Mouse (Mus musculus) CH12.LX (cell line): ENCODE measurements around the gene Vps35l. TPM values are rescaled to one million over a fixed set of nuclear protein-coding genes. Genes with fewer than 3 reads are reported as not detected.

Experiments used
- DNase-seq: peaks from one replicate; pipeline ENCODE4 v3.0.0-alpha.2; 2013; ENCODE audit errors: extremely low read depth
- H3K27ac ChIP-seq: 2 replicates; pipeline ENCODE4 v1.5.1; 2012; ENCODE audit warnings: low read depth, mild to moderate bottlenecking, control low read depth, moderate library complexity; ENCODE audit not compliant: insufficient read depth
- H3K27me3 ChIP-seq: replicated peaks from 2 replicates; pipeline ENCODE3; 2012; ENCODE audit warnings: inconsistent platforms
- H3K36me3 ChIP-seq, 2 experiments: replicated peaks in 1 of 2; 2 replicates each; pipeline versions ENCODE3 to v1.6.1; 2012; ENCODE audit warnings: inconsistent platforms in 1 of 2, low read length in 1 of 2, mild to moderate bottlenecking in 1 of 2, mixed read lengths in 1 of 2, moderate library complexity in 1 of 2; ENCODE audit not compliant: control insufficient read depth in 1 of 2, insufficient read depth in 1 of 2
- H3K4me1 ChIP-seq, 2 experiments: 2 replicates each; pipeline ENCODE4 v1.6.1; 2012; ENCODE audit warnings: inconsistent platforms in 1 of 2, moderate library complexity in 1 of 2; ENCODE audit not compliant: insufficient read depth in 2 of 2, control insufficient read depth in 1 of 2
- H3K4me2 ChIP-seq: 2 replicates; pipeline ENCODE4 v1.6.1; 2012; ENCODE audit warnings: low read depth, mild to moderate bottlenecking, control low read depth; ENCODE audit not compliant: poor library complexity, insufficient read depth, severe bottlenecking
- H3K4me3 ChIP-seq, 3 experiments: fragments of 150-350 bp in 1 of 3; sonication (generic) in 1 of 3; replicated peaks in 1 of 3; 2 replicates each; pipeline versions ENCODE3 to v1.5.1; 2011 to 2012; ENCODE audit warnings: low read depth in 2 of 3, low read length in 2 of 3, mild to moderate bottlenecking in 2 of 3, moderate library complexity in 2 of 3, control low read depth in 1 of 3, improper control_type of control experiment in 1 of 3, inconsistent platforms in 1 of 3, mixed read lengths in 1 of 3; ENCODE audit not compliant: poor library complexity in 1 of 3
- H3K79me2 ChIP-seq: replicated peaks from 2 replicates; pipeline ENCODE4 v1.6.1; 2012; ENCODE audit warnings: mild to moderate bottlenecking, moderate library complexity; ENCODE audit not compliant: control insufficient read depth, poor library complexity, insufficient read depth, severe bottlenecking; ENCODE audit errors: extremely low read depth
- H3K9ac ChIP-seq: 2 replicates; pipeline ENCODE4 v1.6.1; 2012; ENCODE audit warnings: low read depth, mild to moderate bottlenecking, control low read depth, moderate library complexity; ENCODE audit not compliant: insufficient read depth
- H3K9me3 ChIP-seq: replicated peaks from 2 replicates; pipeline ENCODE3; 2012; ENCODE audit warnings: low read length, inconsistent platforms, mixed read lengths
- BHLHE40 ChIP-seq: IDR thresholded peaks from 2 replicates; pipeline ENCODE4 v1.6.1; 2011; ENCODE audit warnings: mild to moderate bottlenecking, low read depth, low read length, improper control_type of control experiment
- EP300 ChIP-seq: IDR thresholded peaks from 2 replicates; pipeline ENCODE4 v1.6.1; 2011; ENCODE audit warnings: low read length, improper control_type of control experiment
- HCFC1 ChIP-seq: IDR thresholded peaks from 2 replicates; pipeline ENCODE4 v1.6.1; 2012; ENCODE audit warnings: low read depth, mild to moderate bottlenecking, inconsistent platforms, low read length, improper control_type of control experiment
- JUN ChIP-seq: IDR thresholded peaks from 2 replicates; pipeline ENCODE4 v1.6.1; 2011; ENCODE audit warnings: low read depth, mild to moderate bottlenecking, low read length, improper control_type of control experiment, moderate library complexity; ENCODE audit not compliant: insufficient read depth
- JUND ChIP-seq: conservative IDR thresholded peaks from 2 replicates; pipeline ENCODE4 v1.6.1; 2011; ENCODE audit warnings: low read depth, low read length, improper control_type of control experiment
- KAT2A ChIP-seq: IDR thresholded peaks from 2 replicates; pipeline ENCODE4 v1.6.1; 2012; ENCODE audit warnings: low read length, improper control_type of control experiment, inconsistent platforms; ENCODE audit not compliant: insufficient replicate concordance
- MAX ChIP-seq: IDR thresholded peaks from 2 replicates; pipeline ENCODE4 v1.6.1; 2011; ENCODE audit warnings: low read length, improper control_type of control experiment
- MEF2A ChIP-seq: IDR thresholded peaks from 2 replicates; pipeline ENCODE4 v1.6.1; 2014; ENCODE audit warnings: low read depth, mild to moderate bottlenecking, inconsistent platforms, low read length, improper control_type of control experiment, borderline replicate concordance
- MXI1 ChIP-seq: IDR thresholded peaks from 2 replicates; pipeline ENCODE4 v1.6.1; 2011; ENCODE audit warnings: mild to moderate bottlenecking, low read depth, low read length, improper control_type of control experiment
- NELFE ChIP-seq: IDR thresholded peaks from 2 replicates; pipeline ENCODE4 v1.6.1; 2011; ENCODE audit warnings: low read depth, low read length, improper control_type of control experiment
- PAX5 ChIP-seq: IDR thresholded peaks from 2 replicates; pipeline ENCODE4 v1.6.1; 2012; ENCODE audit warnings: low read length, inconsistent platforms, mixed read lengths
- POLR2A ChIP-seq: IDR thresholded peaks from 2 replicates; pipeline ENCODE4 v1.6.1; 2011; ENCODE audit warnings: low read depth, mild to moderate bottlenecking, improper control_type of control experiment, low read length
- RCOR1 ChIP-seq: conservative IDR thresholded peaks from 2 replicates; pipeline ENCODE4 v1.6.1; 2012; ENCODE audit warnings: low read depth, mild to moderate bottlenecking, inconsistent platforms, low read length, improper control_type of control experiment
- SIN3A ChIP-seq: IDR thresholded peaks from 2 replicates; pipeline ENCODE4 v1.6.1; 2012; ENCODE audit warnings: low read length, improper control_type of control experiment, inconsistent platforms
- TBP ChIP-seq: conservative IDR thresholded peaks from 2 replicates; pipeline ENCODE4 v1.6.1; 2011; ENCODE audit warnings: low read depth, low read length, improper control_type of control experiment
- TCF12 ChIP-seq: IDR thresholded peaks from 2 replicates; pipeline ENCODE4 v1.6.1; 2014; ENCODE audit warnings: low read depth, mild to moderate bottlenecking, inconsistent platforms, low read length, improper control_type of control experiment
- UBTF ChIP-seq: IDR thresholded peaks from 2 replicates; pipeline ENCODE4 v1.6.1; 2012; ENCODE audit warnings: low read depth, mild to moderate bottlenecking, inconsistent platforms, low read length, improper control_type of control experiment, moderate library complexity
- USF2 ChIP-seq: conservative IDR thresholded peaks from 2 replicates; pipeline ENCODE4 v1.6.1; 2011; ENCODE audit warnings: low read depth, low read length, improper control_type of control experiment
- ZKSCAN1 ChIP-seq: IDR thresholded peaks from 2 replicates; pipeline ENCODE4 v1.6.1; 2012; ENCODE audit warnings: low read depth, inconsistent platforms, low read length, improper control_type of control experiment, borderline replicate concordance
- ZMIZ1 ChIP-seq: IDR thresholded peaks from 2 replicates; pipeline ENCODE4 v1.6.1; 2012; ENCODE audit warnings: low read depth, mild to moderate bottlenecking, inconsistent platforms, low read length, improper control_type of control experiment
- ZNF384 ChIP-seq: IDR thresholded peaks from 2 replicates; pipeline ENCODE4 v1.6.1; 2012; ENCODE audit warnings: low read depth, low read length, improper control_type of control experiment, inconsistent platforms
- dilution Hi-C: fragments of 300-500 bp; cut with MboI; formaldehyde crosslinking; loops from 2 replicates; pipeline ENCODE4 v1.14.3; 2020; ENCODE audit warnings: low sequenced_read_pairs; ENCODE audit not compliant: extremely low pct_unique_long_range_greater_than_20kb, extremely low pct_ligation_motif_present
- in situ Hi-C: fragments of 300-500 bp; cut with MboI; formaldehyde crosslinking; loops from 3 replicates; pipeline ENCODE4 v1.14.3; 2019; ENCODE audit warnings: low sequenced_read_pairs, low pct_ligation_motif_present, low pct_unique_long_range_greater_than_20kb, mixed read lengths
- polyA plus RNA-seq: library from polyadenylated mRNA; unstranded; fragments of >175 nt; gene quantifications from 2 replicates; pipeline ENCODE4 v1.2.1, GENCODE M21; 2012; ENCODE audit warnings: low read depth; ENCODE audit not compliant: insufficient read length
- total RNA-seq, 2 experiments: library from RNA; depleted of rRNA; stranded (reverse); fragments of 300-350 nt in 1 of 2; fragments of >200 nt in 1 of 2; gene quantifications; 2 replicates each; pipeline ENCODE4 v1.2.3; 2012 to 2014

Gene Vps35l
- total and polyA plus RNA-seq, 3 experiments = 43.9 to 57.7 (median 54.7) TPM

- H3K36me3 ChIP-seq = no peaks in the 10 kb centered on the region
- no peak overlapping the region for H3K4me2 ChIP-seq
- dilution Hi-C loops = no loop called here
- H3K27me3 ChIP-seq = no peaks in the 10 kb centered on the region
- DNase-seq = no peak
- TF ChIP-seq RCOR1 (no peak), KAT2A (no peak), USF2 (no peak), ZMIZ1 (no peak), JUND (no peak), ZKSCAN1 (no peak), UBTF (no peak), BHLHE40 (no peak), MAX (no peak)
- H3K9ac ChIP-seq = no peak overlapping the region
- no peaks in the 10 kb centered on the region for H3K4me1 ChIP-seq
- H3K27ac ChIP-seq = no peak overlapping the region
- H3K79me2 ChIP-seq = no peaks in the 10 kb centered on the region
- no peaks in the 10 kb centered on the region for H3K9me3 ChIP-seq
- in situ Hi-C loops = no loop called here
- no peak overlapping the region for H3K4me3 ChIP-seq
Measured at GRCm38 (mm10) chr7:118887303-118888055, 147.5 kb downstream of the Vps35l start.

- in situ Hi-C loops = no loop called here
- no peak overlapping the region for H3K9ac ChIP-seq
- TF ChIP-seq JUN (no peak), POLR2A (no peak), MEF2A (no peak), NELFE (no peak), HCFC1 (no peak), TBP (no peak), SIN3A (no peak), MXI1 (no peak), EP300 (no peak), ZNF384 (no peak), ZMIZ1 (no peak), PAX5 (no peak), TCF12 (no peak)
- TF ChIP-seq, all 38 proteins: peak for 0
- no peak overlapping the region for H3K4me3 ChIP-seq
- H3K4me2 ChIP-seq = no peak overlapping the region
- no peak for DNase-seq
- no peaks in the 10 kb centered on the region for H3K36me3 ChIP-seq
- no peaks in the 10 kb centered on the region for H3K27me3 ChIP-seq
- H3K9me3 ChIP-seq = no peaks in the 10 kb centered on the region
- dilution Hi-C loops = no loop called here
- H3K4me1 ChIP-seq = no peaks in the 10 kb centered on the region
- no peaks in the 10 kb centered on the region for H3K79me2 ChIP-seq
- H3K27ac ChIP-seq = no peak overlapping the region
Measured at GRCm38 (mm10) chr7:118889046-118889680, 149.1 kb downstream of the Vps35l start.

Other genes with a start within 250 kb of the Vps35l start
- not detected in 2 replicates for gene Itpripl2, start 248.3 kb upstream of the Vps35l start, total RNA-seq (2012; rRNA removed)
- gene Itpripl2, start 248.3 kb upstream of the Vps35l start, total RNA-seq (2014; rRNA removed) = not detected in 2 replicates
- not detected in 2 replicates for gene Itpripl2, start 248.3 kb upstream of the Vps35l start, polyA plus RNA-seq
- gene Coq7, start 206.9 kb upstream of the Vps35l start, total RNA-seq (2012; rRNA removed) = 43.6 and 54.2 TPM in 2 replicates
- 38.8 and 42.1 TPM in 2 replicates for gene Coq7, start 206.9 kb upstream of the Vps35l start, total RNA-seq (2014; rRNA removed)
- 50.4 and 53.7 TPM in 2 replicates for gene Coq7, start 206.9 kb upstream of the Vps35l start, polyA plus RNA-seq
- gene Tmc7, start 155.5 kb upstream of the Vps35l start, total RNA-seq (2012; rRNA removed) = not detected in 2 replicates
- gene Tmc7, start 155.5 kb upstream of the Vps35l start, total RNA-seq (2014; rRNA removed) = 0.13 TPM in 1 of 2 replicates, not detected in the other
- 0.26 TPM in 1 of 2 replicates, not detected in the other for gene Tmc7, start 155.5 kb upstream of the Vps35l start, polyA plus RNA-seq
- not detected in 2 replicates for gene Tmc5, start 142.9 kb upstream of the Vps35l start, total RNA-seq (2012; rRNA removed)
- gene Tmc5, start 142.9 kb upstream of the Vps35l start, total RNA-seq (2014; rRNA removed) = not detected in 2 replicates
- gene Tmc5, start 142.9 kb upstream of the Vps35l start, polyA plus RNA-seq = 0.08 TPM in 1 of 2 replicates, not detected in the other
- gene Gde1, start 34.4 kb upstream of the Vps35l start, total RNA-seq (2012; rRNA removed) = 109 and 116 TPM in 2 replicates
- 206 and 211 TPM in 2 replicates for gene Gde1, start 34.4 kb upstream of the Vps35l start, total RNA-seq (2014; rRNA removed)
- 90.6 and 113 TPM in 2 replicates for gene Gde1, start 34.4 kb upstream of the Vps35l start, polyA plus RNA-seq
- 13.4 and 16.9 TPM in 2 replicates for gene Ccp110, start 27.7 kb upstream of the Vps35l start, total RNA-seq (2012; rRNA removed)
- 10.6 and 11.9 TPM in 2 replicates for gene Ccp110, start 27.7 kb upstream of the Vps35l start, total RNA-seq (2014; rRNA removed)
- 14.6 and 16.3 TPM in 2 replicates for gene Ccp110, start 27.7 kb upstream of the Vps35l start, polyA plus RNA-seq
- 0.63 and 0.68 TPM in 2 replicates for gene Iqck, start 115.5 kb downstream of the Vps35l start, total RNA-seq (2012; rRNA removed)
- gene Iqck, start 115.5 kb downstream of the Vps35l start, total RNA-seq (2014; rRNA removed) = 0.45 and 0.62 TPM in 2 replicates
- gene Iqck, start 115.5 kb downstream of the Vps35l start, polyA plus RNA-seq = 0.39 and 0.42 TPM in 2 replicates
- 28.1 and 41.6 TPM in 2 replicates for gene Knop1, start 116.0 kb downstream of the Vps35l start, total RNA-seq (2012; rRNA removed)
- 35.0 and 37.5 TPM in 2 replicates for gene Knop1, start 116.0 kb downstream of the Vps35l start, total RNA-seq (2014; rRNA removed)
- 60.8 and 60.9 TPM in 2 replicates for gene Knop1, start 116.0 kb downstream of the Vps35l start, polyA plus RNA-seq